Mouse (Mus musculus): ENCODE results near the gene Dip2b.

Gene Dip2b

GRCm38 (mm10) chr15:100084882-100085281, 46.4 kb downstream of the Dip2b start:
- in situ Hi-C loops (cut with MseI, MboI): no loop called here

GRCm38 (mm10) chr15:100088021-100088420, 49.6 kb downstream of the Dip2b start:
- in situ Hi-C loops (cut with MseI, MboI): no loop called here

- in situ Hi-C loops (cut with MseI, MboI): no loop called here
Observed at GRCm38 (mm10) chr15:100089645-100090053, 51.2 kb downstream of the Dip2b start.

- in situ Hi-C loops (cut with MseI, MboI): no loop called here
Observed at GRCm38 (mm10) chr15:100091818-100092217, 53.4 kb downstream of the Dip2b start.

- in situ Hi-C loops (cut with MseI, MboI): no loop called here
Observed at GRCm38 (mm10) chr15:100092258-100092657, 53.8 kb downstream of the Dip2b start.

- in situ Hi-C loops (cut with MseI, MboI): no loop called here
Observed at GRCm38 (mm10) chr15:100096587-100097428, 58.3 kb downstream of the Dip2b start.

GRCm38 (mm10) chr15:100100336-100100735, 61.9 kb downstream of the Dip2b start:
- in situ Hi-C loops (cut with MseI, MboI): no loop called here

GRCm38 (mm10) chr15:100101206-100101605, 62.7 kb downstream of the Dip2b start:
- in situ Hi-C loops (cut with MseI, MboI): no loop called here

- in situ Hi-C loops (cut with MseI, MboI): no loop called here
Observed at GRCm38 (mm10) chr15:100104126-100104525, 65.7 kb downstream of the Dip2b start.

GRCm38 (mm10) chr15:100108071-100108782, 69.8 kb downstream of the Dip2b start:
- in situ Hi-C loops (cut with MseI, MboI): no loop called here

GRCm38 (mm10) chr15:100109916-100110315, 71.5 kb downstream of the Dip2b start:
- in situ Hi-C loops (cut with MseI, MboI): no loop called here

GRCm38 (mm10) chr15:100111891-100112290, 73.4 kb downstream of the Dip2b start:
- in situ Hi-C loops (cut with MseI, MboI): no loop called here

- in situ Hi-C loops (cut with MseI, MboI): no loop called here
Observed at GRCm38 (mm10) chr15:100112309-100112966, 74.0 kb downstream of the Dip2b start.

GRCm38 (mm10) chr15:100113343-100114275, 75.1 kb downstream of the Dip2b start:
- in situ Hi-C loops (cut with MseI, MboI): no loop called here

GRCm38 (mm10) chr15:100115416-100115815, 77.0 kb downstream of the Dip2b start:
- in situ Hi-C loops (cut with MseI, MboI): no loop called here

GRCm38 (mm10) chr15:100116325-100116724, 77.9 kb downstream of the Dip2b start:
- in situ Hi-C loops (cut with MseI, MboI): no loop called here

- in situ Hi-C loops (cut with MseI, MboI): no loop called here
Observed at GRCm38 (mm10) chr15:100119225-100119788, 80.8 kb downstream of the Dip2b start.

- in situ Hi-C loops (cut with MseI, MboI): no loop called here
Observed at GRCm38 (mm10) chr15:100121437-100121836, 83.0 kb downstream of the Dip2b start.

GRCm38 (mm10) chr15:100123867-100124266, 85.4 kb downstream of the Dip2b start:
- in situ Hi-C loops (cut with MseI, MboI): no loop called here

GRCm38 (mm10) chr15:100125245-100125644, 86.8 kb downstream of the Dip2b start:
- in situ Hi-C loops (cut with MseI, MboI): loop anchor here in 1 of 2 experiments (5.0 kb wide), 1 partner anchor 88 kb away; the partner anchor contains the start of gene Dip2b
